Mouse (Mus musculus): ENCODE measurements around the gene Cox15.
A peak's percentile ranks its signal among the peaks of the same experiment; 100 is the strongest.

Cox15 gene

GRCm38 (mm10) chr19:43761543-43762256, 8.9 kb upstream of the Cox15 start:
- no peak for DNase-seq (ENCODE audit: extremely low spot score, low read depth, low spot score)

- DNase-seq (ENCODE audit: extremely low spot score, low read depth, low spot score), result peak; percentile 47
These were observed 7.7 kb upstream of the Cox15 start for GRCm38 (mm10) chr19:43760504-43760903.

- DNase-seq (ENCODE audit: extremely low spot score, low read depth, low spot score), result no peak
These were observed 2.1 kb upstream of the Cox15 start for GRCm38 (mm10) chr19:43754872-43755271.

GRCm38 (mm10) chr19:43754237-43754636, 1.4 kb upstream of the Cox15 start:
- DNase-seq (ENCODE audit: extremely low spot score, low read depth, low spot score), result no peak

GRCm38 (mm10) chr19:43753226-43753835, 531 bp upstream of the Cox15 start:
- peak; percentile 41 for DNase-seq (ENCODE audit: extremely low spot score, low read depth, low spot score)

- DNase-seq (ENCODE audit: extremely low spot score, low read depth, low spot score), result no peak
These were observed 2.8 kb downstream of the Cox15 start for GRCm38 (mm10) chr19:43750008-43750407.

- DNase-seq (ENCODE audit: extremely low spot score, low read depth, low spot score), result no peak
These were observed 4.9 kb downstream of the Cox15 start for GRCm38 (mm10) chr19:43747877-43748276.

- no peak for DNase-seq (ENCODE audit: extremely low spot score, low read depth, low spot score)
These were observed 7.1 kb downstream of the Cox15 start for GRCm38 (mm10) chr19:43745740-43746139.

GRCm38 (mm10) chr19:43743401-43743800, 9.4 kb downstream of the Cox15 start:
- DNase-seq (ENCODE audit: extremely low spot score, low read depth, low spot score), result no peak

- no peak for DNase-seq (ENCODE audit: extremely low spot score, low read depth, low spot score)
These were observed 14.4 kb downstream of the Cox15 start for GRCm38 (mm10) chr19:43738409-43738808.

- no peak for DNase-seq (ENCODE audit: extremely low spot score, low read depth, low spot score)
These were observed 21.6 kb downstream of the Cox15 start for GRCm38 (mm10) chr19:43731157-43731556.

GRCm38 (mm10) chr19:43730037-43730428, 22.8 kb downstream of the Cox15 start:
- no peak for DNase-seq (ENCODE audit: extremely low spot score, low read depth, low spot score)

GRCm38 (mm10) chr19:43729296-43730036, 23.3 kb downstream of the Cox15 start:
- DNase-seq (ENCODE audit: extremely low spot score, low read depth, low spot score), result peak; percentile 18

GRCm38 (mm10) chr19:43726510-43727146, 26.2 kb downstream of the Cox15 start:
- no peak for DNase-seq (ENCODE audit: extremely low spot score, low read depth, low spot score)

GRCm38 (mm10) chr19:43724821-43725220, 28.0 kb downstream of the Cox15 start:
- DNase-seq (ENCODE audit: extremely low spot score, low read depth, low spot score), result no peak

GRCm38 (mm10) chr19:43724194-43724593, 28.6 kb downstream of the Cox15 start:
- no peak for DNase-seq (ENCODE audit: extremely low spot score, low read depth, low spot score)

GRCm38 (mm10) chr19:43723501-43723900, 29.3 kb downstream of the Cox15 start:
- DNase-seq (ENCODE audit: extremely low spot score, low read depth, low spot score), result no peak

GRCm38 (mm10) chr19:43722891-43723290, 29.9 kb downstream of the Cox15 start:
- no peak for DNase-seq (ENCODE audit: extremely low spot score, low read depth, low spot score)

GRCm38 (mm10) chr19:43720061-43720460, 32.7 kb downstream of the Cox15 start:
- no peak for DNase-seq (ENCODE audit: extremely low spot score, low read depth, low spot score)

GRCm38 (mm10) chr19:43711971-43712370, 40.8 kb downstream of the Cox15 start:
- no peak for DNase-seq (ENCODE audit: extremely low spot score, low read depth, low spot score)

- no peak for DNase-seq (ENCODE audit: extremely low spot score, low read depth, low spot score)
These were observed 41.5 kb downstream of the Cox15 start for GRCm38 (mm10) chr19:43711159-43711916.
